Mouse (Mus musculus) gastrocnemius, postnatal 10 days (tissue): ENCODE measurements around the gene Tmem255b. TPM values are rescaled to one million over a fixed set of nuclear protein-coding genes. Genes with fewer than 3 reads are reported as not detected.

ENCODE experiments used
- DNase-seq: peaks from one replicate; pipeline ENCODE4 v3.0.0; 2021; ENCODE audit warnings: mixed read lengths
- total RNA-seq, 2 experiments: library from RNA; stranded (reverse); gene quantifications; 2 replicates each; pipeline ENCODE4 v1.2.3; 2021

Gene Tmem255b
- total RNA-seq, 2 experiments from 2014 or later, result 3.9 to 7.5 TPM

DNA sequence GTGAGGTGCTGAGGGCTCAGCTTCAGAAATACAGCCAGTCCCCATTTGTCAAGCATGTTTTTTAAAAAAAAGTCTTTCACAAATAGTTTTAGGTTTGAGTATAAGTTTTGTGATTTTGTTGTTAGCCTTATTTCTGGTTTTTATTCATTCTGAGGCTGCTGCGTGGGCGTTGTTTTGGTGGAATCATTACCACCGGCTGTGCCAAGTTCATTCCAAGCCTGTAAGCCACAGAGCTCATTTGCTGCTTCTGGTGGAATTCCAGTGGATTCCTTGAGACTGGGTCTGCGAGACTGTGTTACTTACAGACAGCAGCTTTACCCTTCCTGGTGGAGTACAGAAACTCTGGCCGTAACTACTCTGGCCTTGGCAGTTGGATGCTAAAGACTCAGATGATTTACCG lies 11.5 kb downstream of the Tmem255b start:
- no peak for DNase-seq

DNA sequence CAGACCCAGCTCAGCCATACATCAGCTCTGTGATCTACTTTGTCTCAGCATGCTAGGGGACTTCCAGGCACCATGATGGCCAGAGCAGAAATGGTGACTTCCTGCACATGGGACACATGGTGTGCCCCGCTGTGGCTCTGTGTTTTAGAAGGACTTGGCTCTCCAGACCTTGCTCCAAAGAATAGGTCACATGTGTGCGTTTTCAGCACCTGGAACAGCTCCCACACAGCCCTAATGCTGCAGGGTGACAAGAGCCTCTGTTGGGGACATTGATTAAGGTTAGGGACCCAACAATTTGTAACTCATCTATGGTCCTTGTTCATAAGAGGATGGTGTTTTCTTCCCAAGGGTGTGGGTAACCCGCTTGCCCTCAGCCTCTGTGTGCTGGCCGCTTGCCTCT lies 13.2 kb downstream of the Tmem255b start:
- no peak for DNase-seq

DNA sequence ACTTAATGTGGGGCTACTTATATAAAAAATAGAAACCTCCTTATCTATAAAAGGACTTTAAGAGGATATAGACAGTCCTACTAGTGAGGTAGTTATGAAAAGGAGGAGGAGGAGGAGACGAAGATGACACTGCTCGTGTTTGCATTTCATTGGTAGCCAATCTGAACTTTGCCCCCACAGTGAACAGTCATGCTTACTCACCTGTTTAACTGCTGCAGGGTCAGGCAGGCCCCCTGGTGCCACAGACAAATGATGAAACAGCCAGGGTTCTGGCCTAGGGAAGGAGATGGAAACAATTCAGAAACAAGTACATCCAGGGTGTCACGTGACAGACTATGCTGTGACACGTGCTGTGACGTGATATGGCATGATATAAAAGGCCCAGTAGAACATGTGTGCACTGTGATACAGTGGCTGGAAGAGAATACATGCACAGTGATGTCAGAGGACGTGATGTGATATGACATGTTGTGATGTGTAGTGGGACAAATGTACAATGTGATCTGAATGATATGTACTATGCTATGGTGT lies 16.8 kb downstream of the Tmem255b start:
- no peak for DNase-seq

DNA sequence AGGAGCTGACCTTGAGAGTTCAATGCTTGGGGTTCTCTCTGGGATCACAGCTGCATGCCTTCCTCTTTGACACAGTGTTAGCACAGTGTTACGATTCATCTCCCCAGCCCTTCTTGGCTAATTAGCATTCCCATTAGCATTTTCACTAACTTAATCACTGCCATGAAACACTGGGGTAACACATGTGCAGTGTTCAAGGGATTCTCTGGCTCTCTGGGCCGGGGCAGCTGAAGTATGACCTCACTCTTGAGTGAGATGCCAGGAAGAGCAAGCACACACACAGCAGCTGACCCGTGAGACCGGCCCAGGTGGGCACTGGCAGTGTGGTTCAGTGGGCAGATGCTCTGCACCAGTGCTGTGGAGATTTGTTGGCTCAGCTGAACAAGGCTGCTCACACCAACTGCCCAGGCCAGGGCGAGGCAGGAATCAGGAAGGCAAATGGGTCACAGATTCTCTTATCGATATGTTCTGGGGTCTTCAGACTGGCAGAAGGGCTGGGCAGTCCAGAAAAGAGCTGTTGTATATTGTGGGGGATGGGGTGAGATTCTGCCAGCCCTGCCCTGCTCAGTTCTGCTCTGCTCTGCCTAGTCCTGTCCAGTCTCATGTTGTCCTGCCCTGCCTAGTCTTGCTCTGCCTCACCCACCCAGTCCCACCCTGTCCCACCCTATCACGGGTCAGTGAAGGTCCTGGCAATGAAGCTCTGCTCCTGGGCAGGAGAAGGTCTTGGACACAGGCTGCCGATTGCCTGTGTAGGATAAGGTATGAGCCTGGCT lies 19.5 kb downstream of the Tmem255b start:
- no peak for DNase-seq

DNA sequence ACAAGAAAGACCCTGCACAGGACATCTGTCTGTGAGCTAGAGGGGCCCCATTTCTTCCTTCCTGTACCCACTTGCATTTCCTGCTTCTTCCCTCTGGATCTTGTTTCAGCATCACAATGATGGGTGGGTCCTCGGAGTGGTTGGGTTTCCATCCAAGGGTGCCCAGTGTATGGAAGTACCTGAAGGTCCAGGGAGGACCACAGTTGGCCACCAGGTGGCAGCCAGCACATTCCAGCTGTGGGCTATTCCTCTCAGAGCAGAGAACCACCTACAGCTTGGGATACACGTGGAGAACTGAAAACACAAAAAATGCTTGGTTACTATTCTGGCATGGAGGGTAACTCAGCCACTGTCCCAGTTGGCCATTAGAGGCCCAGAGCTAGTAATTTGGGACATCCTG lies 20.3 kb downstream of the Tmem255b start:
- peak; percentile 56 for DNase-seq

DNA sequence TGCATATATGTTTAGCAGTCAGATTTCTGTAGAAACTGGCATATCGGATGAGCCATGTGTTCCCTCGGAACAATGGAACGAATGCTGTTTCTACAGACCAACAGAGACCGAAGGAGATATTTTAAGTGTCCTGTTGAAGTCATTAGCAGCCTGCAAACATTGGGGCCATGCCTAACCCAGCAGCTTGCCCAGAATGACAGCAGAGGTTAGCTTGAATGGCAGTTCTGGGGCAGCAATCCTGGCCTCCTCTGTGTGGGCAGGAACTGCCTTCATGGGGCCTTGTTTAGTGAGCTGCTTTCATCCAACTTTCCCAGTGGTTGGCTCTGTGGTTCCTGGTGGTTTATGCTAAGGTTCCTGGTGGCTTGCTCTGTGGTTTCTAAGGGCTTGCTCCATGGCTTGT lies 24.4 kb downstream of the Tmem255b start:
- DNase-seq, result no peak

DNA sequence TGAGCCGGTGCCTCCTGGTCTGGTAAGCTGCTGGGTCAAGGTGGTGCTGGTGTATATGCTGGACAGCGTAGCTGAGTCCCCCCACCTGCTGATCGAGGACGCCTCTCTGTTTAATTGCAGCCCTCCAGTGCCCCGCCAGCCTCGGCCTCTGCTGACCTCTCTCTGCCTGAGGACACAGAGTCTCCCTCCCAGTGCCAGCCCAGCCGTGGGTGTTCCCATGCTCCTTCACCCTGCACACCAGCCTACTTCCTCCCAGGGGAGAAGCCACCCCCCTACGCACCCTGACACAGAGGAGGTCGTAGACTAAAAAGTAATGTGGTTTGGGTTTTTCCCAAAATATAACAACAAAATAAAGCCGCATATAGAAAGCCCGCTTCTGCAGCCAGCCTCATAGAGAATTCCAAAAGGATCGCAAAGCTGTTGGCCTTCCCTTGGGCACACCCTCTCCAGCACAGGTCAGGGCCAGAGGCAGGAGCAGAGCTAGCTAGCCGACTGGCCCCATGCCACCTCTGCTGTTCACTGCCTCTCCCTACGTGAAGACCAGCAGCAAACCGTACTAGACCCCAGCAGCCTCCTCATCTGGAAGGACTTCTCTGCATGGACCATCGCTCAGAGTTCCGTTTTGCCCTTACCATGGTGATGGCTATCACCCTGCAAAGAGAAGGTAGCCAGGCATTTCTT lies 26.2 kb downstream of the Tmem255b start:
- no peak for DNase-seq

DNA sequence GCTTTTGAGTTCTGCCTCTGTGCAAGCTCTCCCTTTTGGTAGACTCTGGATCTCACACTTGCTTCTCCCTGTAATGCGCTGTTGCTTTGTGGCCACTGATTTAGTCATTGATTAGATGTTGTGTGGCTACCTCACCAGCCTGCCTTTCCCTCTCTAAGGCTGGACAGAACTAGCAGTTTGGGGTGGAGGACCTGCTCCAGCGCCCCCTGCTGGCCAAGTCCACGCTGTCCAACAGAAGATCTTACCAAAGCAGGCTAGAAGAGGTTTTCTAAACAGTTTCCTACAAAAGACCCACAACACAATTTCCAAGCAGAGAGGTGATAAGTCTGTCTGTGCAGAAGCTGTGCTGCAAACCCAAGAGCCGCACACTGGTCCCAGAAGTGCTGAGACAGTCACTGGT lies 26.9 kb downstream of the Tmem255b start:
- peak; percentile 81 for DNase-seq

DNA sequence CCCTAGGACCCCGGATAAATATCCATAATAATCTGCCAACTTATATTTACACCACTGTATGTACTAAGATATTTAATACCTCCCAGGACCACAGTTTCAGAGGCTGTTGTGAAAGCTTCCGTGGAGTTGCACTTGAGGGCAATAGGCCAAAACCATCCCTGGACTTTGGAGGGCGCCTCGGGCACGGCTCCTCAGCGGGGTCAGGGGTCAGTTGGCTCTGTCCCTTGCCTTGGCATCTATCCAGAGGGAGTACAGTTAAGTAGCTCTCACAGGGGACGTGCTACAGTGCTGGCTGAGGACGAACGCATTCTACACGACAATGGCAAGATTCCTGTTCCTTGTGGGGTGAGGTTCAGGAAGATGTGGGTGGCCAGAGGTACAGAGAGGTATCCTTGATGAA lies 27.4 kb downstream of the Tmem255b start:
- no peak for DNase-seq

DNA sequence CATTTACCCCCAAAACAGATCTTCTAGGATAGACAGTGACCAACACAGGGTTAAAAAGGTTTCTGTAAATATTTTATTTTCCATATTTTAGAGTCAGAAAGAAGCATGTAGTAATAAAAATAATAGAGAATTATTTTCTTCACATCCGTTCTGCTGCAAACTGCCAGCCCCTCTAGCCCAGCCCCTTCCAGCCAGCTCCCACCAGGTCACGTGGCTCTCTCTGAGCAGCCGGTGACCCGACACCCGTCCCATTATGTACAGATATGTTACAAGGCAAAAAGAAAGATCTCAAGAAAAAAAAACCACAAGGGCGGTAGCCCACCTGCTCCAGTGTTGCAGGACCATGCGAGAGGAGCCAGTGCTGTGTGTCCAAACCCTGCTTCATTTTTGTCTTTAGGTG lies 30.3 kb downstream of the Tmem255b start:
- no peak for DNase-seq

DNA sequence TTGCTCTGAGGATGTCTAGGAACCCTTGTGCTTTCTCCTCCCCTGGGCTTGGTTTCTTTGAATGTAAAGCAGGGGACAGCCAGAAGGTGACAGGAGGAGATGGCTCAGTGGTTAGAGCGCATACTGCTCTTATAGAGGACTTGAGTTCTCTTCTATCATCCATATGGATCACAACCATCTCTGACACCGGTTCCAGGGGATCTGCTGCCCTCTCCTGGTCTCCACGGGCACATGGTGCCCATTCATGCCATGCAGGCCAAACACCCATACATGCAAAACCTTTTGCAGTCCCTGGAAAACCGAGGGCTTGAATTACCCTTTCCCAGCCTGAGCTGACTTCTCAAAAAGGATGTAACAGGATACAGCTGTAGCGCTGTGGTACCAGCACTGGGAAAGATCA lies 32.0 kb downstream of the Tmem255b start:
- no peak for DNase-seq

DNA sequence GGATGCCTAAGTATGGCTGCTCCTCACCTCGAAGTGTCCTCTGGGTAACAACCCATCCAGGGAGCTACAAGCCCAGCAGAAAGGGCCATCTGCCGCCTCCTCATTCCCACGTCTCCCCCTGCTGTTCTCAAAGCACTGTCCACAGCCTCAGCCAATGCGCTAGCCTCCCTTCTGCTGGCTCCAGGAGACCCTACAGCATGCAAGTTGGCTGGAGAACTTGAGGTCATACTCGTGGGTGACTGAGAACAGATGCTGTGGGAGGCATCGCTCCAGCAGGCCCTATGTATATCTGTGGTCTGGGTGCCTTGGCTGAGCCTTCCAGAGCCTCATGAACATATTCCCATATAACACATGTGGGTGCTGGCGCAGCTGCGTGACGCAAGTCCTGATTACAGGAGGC lies 33.7 kb downstream of the Tmem255b start:
- no peak for DNase-seq

DNA sequence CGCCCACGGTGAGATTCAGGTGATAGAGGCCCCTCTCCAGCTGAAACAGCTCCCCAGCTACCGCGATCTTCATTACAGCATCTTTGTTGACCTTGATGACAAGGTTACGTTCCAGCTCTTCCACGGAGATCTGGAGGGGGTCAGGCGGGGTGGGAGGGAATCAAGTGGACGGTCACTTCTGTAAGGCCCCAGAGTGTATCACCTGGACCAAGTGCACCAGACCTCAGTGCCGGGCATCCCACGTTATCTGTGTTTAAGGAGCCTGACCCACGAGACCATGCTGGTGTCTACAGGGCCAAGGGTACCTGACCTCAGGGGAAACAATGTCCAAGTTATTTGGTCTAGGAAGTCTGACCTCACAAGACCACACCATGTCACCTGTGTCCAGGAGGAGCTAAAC lies 36.5 kb downstream of the Tmem255b start:
- DNase-seq, result no peak

DNA sequence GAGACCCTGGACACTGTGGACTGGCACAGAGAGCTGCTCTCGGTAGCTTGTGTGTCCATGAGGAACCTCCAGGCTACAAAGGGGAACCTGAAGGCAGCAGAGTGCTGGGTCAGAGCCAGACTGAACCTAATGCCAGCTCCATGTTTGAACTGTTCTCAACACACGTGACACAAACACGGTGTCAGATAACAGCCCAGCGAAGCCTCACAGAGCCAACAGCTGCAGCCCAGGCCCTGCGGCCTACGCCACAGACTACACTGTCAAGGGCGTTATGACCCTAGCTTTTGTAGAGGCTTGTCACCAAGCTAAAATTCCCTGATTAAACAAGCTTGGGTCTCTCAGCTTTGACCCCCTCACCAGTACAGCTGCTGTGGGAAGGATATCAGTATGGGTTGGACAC lies 37.3 kb downstream of the Tmem255b start:
- peak; percentile 65 for DNase-seq

DNA sequence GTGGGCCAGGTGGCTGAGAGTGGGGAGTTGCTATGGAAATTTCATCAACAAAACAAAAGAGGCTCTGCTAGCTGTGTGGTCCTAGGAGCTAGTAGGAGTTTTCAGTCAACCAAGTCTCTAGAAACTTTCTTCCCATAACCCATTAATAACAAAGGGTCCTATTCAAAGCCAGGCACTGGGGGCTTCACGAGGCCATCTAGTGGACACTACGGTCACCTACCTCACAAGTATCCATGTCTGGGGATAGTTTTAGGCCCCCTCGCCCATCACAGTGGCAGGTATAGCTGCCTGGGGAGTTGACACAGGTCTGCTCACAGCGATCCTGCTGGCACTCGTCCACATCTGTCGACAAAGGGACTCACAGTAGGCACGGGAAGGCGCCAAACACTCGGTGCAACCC lies 40.9 kb downstream of the Tmem255b start:
- no peak for DNase-seq

DNA sequence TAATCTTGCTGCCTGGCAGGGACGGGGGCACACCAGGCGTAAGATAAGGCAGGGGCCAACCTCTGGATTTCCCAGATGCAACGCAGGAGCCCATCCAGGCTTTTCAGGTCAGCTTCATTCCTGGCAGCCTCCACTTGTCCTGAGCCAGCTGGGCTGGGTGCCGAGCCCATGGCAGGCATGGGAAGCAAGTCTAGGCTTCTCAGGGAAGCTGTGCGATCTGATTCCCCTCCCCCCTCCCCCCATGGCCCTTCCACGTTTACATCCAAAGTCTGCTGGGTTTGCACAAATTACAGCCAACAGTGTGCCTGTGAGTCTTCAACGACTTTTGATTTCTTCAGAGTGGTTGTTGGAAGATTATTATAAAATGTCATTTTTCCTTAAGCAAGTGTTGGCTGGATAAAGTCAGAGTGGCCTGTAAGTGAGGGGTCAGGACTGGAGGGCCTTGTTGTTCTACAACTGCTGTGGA lies 46.1 kb downstream of the Tmem255b start:
- DNase-seq, result peak; percentile 59

DNA sequence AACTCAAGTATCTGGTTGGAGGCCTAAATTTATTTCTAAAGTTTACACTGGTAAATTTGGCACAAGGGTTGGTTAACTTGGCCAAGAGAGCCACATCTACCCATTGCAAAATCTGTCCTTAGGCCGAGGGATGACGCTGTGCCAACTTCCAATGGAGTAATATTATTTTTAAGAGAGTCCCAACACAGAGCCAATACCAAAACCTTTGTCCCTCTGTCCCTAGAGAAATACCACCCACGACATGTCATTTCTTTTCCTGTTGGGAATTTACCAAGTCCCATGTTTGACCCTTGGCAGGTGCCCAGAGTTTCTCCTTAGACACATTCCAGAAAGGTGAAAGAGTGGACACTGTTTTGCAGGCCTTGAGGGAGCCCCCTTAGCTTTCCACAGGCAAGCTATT lies 46.6 kb downstream of the Tmem255b start:
- no peak for DNase-seq

DNA sequence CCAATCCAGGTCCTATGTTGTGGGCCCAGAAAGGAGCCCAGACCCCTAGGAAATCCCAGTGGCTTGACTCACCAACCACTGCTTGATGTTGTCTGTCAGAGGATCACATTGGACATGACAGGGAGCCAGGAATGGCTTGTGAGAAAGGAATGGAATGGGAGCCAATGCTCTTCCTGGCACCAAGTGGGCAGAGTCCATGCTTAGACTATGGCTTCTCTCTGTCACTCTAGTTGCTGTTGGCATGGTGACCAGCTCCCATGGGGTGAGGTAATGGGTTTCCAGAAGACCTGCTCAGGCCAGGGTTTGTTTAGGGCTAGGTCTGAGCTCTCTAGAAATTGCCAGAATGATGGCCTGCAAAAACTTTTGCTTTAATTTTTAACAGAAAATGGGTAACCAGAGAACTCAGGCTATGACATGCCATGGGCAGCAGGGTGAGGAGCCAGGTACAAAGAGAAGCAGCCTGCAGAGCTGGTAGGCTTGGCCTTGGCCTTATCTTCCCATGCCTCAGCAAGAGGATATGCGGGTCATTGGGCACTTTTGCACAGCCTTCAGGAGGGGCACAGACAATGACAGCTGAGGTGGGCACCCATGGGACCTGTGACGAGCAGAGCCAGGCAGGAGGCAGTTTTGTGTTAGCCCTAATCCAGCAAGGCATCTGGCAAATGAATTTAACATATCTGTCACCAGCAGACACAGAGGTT lies 47.3 kb downstream of the Tmem255b start:
- no peak for DNase-seq

DNA sequence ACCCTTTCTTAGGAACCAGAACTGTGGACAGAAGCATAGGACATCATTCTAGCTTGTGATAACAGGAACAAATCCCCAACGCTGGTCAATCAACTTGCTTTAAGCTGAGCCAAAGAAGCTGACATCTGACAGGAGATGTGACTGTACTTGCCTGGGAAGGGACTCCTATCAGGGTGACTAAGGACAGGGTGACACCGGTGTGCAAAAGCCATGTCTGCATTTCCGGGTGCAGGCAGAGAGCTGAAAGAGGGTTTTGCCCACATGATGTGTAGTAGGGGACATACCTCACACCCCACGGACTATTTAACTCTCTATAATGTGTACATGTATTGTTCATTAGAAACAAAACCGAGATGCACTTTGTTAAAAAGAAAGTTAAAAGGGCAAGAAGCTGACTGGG lies 48.2 kb downstream of the Tmem255b start:
- no peak for DNase-seq

DNA sequence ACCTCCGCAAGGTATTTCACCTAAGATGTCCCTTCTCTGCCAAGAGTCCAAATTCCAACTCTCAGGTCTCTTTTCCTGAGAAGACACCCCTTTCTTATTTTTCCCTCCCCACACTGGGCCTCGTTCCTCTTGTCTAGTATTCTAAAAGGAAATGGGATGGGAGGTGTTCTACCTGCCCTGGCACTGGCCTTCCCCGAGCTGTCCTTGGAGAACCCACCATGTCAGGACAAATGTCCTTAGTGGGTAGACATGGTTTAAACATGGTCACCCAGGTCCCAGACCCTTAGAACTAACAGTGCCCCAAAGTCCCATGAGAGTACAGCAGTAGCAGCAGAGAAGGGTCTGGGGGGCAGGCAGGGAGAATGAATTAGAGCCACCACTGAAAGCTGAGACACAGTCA lies 54.4 kb downstream of the Tmem255b start:
- DNase-seq, result no peak

DNA sequence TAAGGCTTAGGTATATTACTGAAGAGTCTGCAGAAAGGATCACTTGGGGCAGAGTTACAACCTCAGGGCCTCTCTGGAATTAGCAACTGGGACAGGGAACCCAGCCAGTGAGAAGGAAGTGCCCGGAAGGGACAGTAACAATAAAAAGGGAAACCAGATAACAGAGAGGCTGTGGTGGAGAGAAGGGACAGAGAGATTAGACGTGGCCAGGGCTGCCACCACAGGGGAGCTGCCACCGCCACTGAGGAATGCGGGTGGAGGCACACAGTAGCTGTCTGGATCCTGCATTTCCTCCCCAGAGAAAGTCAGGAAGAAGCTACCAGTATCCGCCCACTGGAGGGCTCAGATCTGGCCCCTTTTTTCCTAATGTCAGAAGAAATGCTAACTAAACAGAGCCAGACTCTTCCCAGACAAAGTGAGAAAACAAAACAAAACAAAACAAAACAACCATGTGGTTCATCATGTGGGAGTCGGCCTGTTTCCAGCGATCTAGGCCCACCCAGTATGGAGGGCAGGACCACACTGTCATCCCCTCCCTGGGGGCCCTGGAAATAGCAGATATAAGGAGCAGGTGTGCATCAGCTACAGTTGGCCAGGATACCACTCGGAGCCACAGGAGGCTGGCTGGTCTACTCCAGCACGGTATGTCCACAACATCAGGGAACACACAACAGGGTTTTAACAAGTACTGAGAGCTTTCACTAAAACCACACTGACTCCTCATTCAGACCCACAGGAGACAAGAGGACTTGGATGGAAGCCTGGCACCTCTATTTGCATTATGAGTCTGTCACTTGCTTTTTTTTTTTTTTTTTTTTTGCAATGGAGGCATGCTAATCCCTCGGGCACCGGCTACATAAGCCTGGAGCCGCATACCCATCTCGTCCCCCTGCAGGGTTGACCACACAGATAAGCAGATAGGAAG lies 55.3 kb downstream of the Tmem255b start:
- no peak for DNase-seq

DNA sequence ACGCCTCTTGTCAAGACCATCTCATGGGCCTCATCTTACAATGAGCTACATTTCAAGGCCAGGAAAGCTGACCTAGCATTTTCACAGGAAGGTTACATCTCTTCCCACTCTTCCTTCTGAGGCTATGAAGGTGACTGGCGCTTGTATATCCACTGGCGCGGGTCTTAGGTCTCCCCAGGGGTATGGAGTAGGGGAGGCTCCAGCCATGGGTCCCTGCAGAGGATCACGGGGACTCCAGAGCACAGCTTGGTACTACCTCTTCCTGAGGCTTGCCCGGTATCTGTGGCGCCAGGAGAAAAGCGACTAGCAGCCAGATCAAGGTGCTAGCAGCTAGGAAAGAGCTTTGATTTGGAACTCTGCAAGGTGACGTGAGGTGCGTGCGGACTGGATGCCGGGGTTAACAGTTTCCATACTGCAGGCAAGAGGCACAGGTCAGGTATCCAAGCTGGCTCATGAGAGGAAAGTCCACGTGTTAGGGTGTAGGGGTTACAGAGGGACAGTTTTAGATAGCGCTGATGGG lies 56.6 kb downstream of the Tmem255b start:
- no peak for DNase-seq
